Mouse (Mus musculus): ENCODE measurements around the gene Ldha.
A peak's percentile ranks its signal among the peaks of the same experiment; 100 is the strongest.
"Not testable (repeated sequence)": the region's sequence is repeated elsewhere in the genome, so short reads cannot be mapped to it uniquely, and the experiment has no call there.

Gene Ldha

GRCm38 (mm10) chr7:46881941-46882340 lies 40.7 kb downstream of the Ldha start:
- DNase-seq: not testable (repeated sequence)

- no peak for DNase-seq
Observed at GRCm38 (mm10) chr7:46883304-46883703, 42.0 kb downstream of the Ldha start.

GRCm38 (mm10) chr7:46895511-46895910 lies 54.2 kb downstream of the Ldha start:
- DNase-seq: no peak

GRCm38 (mm10) chr7:46899343-46899742 lies 58.1 kb downstream of the Ldha start:
- DNase-seq: peak; percentile 32
